Mouse (Mus musculus): ENCODE results near the gene Kcnk3.
A peak's percentile ranks its signal among the peaks of the same experiment; 100 is the strongest.

The Kcnk3 gene

GRCm38 (mm10) chr5:30587681-30588300, at the start of gene Kcnk3:
Kcnk3 (plus strand) TSS chr5:30588170.
- DNase-seq: peak; percentile 90 to 91

GRCm38 (mm10) chr5:30545698-30546097, 42.3 kb upstream of the Kcnk3 start, which contains the start of gene Cib4:
Cib4 (minus strand) TSS chr5:30545836.
- DNase-seq: no peak

GRCm38 (mm10) chr5:30548681-30549080, 39.3 kb upstream of the Kcnk3 start:
- DNase-seq: no peak

DNA sequence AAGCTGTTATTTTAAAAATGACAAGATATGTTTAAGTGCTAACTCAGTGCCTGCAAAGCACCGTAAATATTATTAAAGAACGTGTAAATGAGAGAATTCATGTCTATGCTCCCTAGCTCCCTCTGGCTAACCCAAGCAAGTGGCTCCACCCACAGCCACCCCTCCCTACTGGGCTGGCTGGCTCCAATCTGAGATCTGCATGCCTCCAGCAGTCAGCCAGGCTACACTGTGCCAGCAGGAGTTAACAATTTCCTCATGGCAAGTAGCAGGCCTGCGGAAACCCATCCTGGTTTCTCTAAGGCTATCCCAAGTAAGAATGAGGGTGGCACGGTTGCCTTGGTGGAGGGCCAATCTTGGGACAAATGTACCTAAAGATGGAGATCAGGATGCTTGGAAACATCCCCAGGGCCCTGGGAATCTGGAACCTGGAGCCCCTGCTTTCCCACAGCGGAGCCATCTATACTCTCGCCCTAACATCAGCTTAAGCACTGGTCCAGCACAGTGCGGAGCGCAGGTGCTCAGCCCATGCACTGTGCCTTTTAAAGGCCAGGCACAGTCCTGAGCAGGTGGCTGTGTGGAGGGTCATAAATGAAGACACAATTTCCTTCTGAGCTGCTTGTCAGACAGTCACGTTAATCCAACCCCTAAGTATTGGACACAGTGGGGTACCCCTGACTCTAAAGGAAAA, 37.5 kb upstream of the Kcnk3 start:
- DNase-seq: peak; percentile 35 to 45

DNA sequence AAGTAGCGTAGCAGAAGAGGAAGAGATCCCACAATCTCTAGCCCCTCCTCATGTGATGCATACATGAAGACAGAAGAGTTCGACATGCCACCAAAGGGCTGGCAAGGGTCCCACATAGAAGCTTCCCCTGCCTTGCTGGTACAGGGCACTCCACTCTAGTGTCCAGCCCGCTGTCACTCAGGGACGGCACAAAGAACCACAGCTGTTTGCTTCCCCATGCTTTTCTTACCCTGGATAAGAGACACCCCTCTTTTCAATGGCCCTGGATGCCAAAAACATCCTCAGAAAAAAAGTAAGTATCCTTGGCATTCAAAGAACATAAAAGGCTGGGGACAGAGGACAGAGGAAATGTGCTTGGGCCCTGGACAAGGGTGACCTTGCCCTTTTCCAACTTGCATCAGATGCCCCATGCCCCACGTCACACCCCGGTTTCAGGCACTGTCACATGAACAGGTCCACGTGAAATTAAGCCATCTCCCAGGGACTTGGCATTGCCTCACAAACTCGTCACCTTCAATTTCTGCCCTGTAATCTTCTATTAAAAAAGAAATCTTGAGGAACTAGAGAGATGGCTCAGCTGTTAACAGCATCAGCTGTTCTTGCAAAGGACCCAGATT, 36.8 kb upstream of the Kcnk3 start:
- no peak for DNase-seq

GRCm38 (mm10) chr5:30552006-30552405, 36.0 kb upstream of the Kcnk3 start:
- DNase-seq: no peak

GRCm38 (mm10) chr5:30553936-30554335, 34.0 kb upstream of the Kcnk3 start:
- no peak for DNase-seq

DNA sequence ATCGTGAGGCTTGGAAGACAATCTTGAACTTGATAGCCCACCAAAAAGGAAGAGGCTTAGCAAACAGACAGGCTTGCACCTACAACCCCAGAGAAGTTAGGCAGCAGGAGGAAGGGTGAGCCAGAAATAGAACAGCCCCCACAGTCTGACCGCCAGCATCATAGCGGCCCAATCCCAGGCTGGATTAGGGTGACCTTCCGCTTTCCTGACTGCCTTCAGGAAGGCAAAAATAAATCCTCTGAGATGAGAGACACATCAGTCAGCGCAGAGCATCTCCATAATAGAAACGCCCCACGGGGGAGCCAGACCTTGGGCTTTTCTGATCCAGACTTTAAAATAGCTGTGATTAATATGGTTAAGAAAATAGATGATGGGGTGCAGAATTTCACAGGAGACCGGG, 33.0 kb upstream of the Kcnk3 start:
- no peak for DNase-seq

DNA sequence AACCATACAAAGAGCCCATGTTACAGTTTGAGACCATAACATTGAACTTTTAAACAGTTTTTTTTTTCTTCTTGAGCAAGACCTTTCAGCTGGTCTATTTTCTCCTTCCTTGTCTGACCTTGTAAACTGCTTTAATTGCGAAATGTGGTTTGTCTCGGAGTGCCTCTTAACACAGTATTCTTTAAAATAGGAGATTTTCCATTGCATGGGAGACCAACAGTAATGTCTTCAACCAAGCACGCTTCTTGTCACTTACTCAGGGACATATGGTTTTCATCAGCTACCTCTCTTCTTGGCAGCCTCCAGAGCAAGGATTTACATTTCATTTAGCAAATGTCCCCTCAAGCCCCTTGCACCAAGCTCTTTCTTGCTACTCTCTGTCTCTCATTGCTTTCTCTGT, 31.7 kb upstream of the Kcnk3 start:
- DNase-seq: no peak

- no peak for DNase-seq
Measured at GRCm38 (mm10) chr5:30559421-30559820, 28.5 kb upstream of the Kcnk3 start.

DNA sequence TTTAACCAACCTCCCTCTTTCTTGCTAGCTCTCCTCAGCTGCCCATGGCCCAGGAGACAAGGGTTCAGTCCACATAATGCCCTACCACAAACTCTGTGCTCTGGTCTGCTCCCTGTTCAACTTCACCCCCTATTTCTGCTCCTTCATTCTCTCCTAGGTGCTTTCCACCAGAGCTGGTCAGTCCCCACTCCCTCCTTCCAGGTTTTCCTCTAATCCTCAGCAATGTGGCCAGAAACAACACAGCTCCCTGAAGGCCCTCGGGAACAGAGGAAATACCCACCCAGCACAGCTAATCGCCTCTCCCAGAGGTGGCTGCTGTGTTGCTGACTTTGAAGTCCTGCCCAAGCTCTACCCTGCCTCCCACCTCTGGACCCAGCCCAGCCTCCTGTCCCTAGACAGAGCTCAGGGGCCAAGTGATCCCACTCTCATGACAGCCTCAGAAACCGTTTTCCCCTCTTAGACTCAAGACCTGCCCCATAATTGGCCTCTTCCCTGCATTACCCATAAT, 27.9 kb upstream of the Kcnk3 start:
- DNase-seq: no peak

DNA sequence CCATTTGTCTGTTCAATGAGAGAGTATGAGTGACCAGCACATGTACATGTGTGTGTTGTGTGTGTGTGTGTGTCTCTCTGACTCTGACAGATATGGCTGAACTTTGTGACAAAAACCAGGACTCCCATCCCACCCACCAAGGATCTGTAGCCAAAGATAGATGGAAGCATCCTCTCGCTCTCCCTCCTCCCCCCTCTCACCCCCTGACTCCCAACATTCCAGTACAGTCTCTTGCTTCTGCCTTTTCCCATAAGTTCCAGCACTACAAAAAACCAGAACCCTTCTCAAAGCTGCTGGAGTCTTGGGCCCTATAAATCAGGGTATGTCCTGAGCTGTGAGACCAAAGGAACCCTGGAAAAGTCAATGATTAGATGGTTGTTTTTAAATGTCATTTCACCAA, 19.5 kb upstream of the Kcnk3 start:
- no peak for DNase-seq

DNA sequence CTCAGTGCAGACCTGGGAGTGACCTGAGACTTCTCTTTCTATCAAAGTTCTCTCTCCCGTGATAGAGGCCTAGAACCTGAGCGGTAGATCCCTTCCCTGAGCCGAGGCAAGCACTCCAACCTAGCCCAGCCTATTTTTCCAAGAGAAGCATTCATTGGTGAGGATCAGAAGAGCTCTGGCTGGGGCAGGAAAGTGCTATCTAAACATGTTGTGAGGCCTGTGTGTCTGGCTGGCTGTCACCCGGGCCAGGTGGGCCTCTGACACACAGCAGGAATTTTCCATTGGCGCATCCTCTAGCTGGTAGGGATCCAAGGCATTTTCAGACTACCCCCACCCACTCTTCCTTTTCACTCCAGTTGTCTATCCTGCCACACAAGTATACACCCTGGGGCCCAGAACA, 16.1 kb upstream of the Kcnk3 start:
- no peak for DNase-seq

DNA sequence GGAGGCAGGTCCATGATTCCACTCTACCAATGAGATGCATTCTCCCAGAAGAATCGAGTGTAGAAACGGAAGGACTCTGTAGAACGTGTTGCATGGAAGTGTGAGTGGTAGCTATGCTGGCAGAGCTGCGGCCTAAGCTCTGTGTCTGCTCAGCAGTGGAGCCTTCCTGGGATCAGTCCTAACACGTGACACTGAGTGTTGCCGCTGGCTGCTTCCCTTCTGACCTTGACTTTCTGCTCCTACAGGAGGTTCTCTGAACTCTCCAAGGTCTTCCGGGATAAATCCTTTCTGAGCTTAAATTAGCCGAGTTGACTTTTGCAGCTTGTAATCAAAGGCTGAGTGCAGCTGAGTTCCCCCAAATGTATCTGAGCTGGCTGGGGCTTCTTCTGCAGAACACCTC, 13.6 kb upstream of the Kcnk3 start:
- DNase-seq: no peak

DNA sequence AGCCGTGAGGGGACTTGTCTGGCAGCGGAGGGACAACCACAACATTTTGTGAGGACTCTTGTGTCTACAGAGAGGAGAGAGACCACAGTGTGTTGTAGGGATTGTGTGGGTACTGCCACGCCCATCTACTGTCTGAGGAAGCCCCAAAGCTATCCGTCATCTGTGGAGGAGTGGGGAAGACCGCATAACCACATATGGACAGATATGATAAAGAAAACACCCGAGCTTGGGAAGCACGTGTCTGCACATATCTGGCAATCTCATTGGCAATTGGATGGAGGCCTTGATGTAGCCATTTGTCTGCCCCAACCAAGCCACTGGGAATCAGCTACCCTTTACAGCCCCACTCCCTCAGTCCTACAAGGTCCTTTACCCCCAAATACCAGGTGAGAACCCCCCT, 11.7 kb upstream of the Kcnk3 start:
- DNase-seq: no peak

DNA sequence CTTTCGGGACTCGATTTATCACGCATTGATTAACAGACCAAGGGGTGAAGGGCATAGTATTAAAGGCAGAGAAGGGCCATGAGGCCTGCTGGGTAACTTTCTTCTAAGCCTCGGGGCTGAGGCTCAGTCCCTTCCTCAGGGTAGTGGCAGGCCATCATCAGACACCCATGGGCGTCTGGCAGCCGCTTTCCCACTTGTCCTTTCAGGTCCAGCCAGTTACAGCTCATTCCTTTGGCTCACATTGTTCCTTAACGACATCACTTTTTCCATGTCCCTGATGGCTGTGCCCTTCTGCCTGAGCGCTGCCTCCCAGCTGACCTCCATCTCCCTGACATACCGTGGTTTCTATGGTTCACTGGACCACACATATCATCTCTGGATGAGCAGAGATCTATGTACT, 10.7 kb upstream of the Kcnk3 start:
- DNase-seq: no peak

- DNase-seq: no peak
Measured at GRCm38 (mm10) chr5:30577654-30578310, 10.2 kb upstream of the Kcnk3 start.

- no peak for DNase-seq
Measured at GRCm38 (mm10) chr5:30578445-30579080, 9.4 kb upstream of the Kcnk3 start.

GRCm38 (mm10) chr5:30580725-30581124, 7.2 kb upstream of the Kcnk3 start:
- DNase-seq: no peak

GRCm38 (mm10) chr5:30582017-30582416, 6.0 kb upstream of the Kcnk3 start:
- no peak for DNase-seq

GRCm38 (mm10) chr5:30586616-30587015, 1.4 kb upstream of the Kcnk3 start:
- DNase-seq: no peak

DNA sequence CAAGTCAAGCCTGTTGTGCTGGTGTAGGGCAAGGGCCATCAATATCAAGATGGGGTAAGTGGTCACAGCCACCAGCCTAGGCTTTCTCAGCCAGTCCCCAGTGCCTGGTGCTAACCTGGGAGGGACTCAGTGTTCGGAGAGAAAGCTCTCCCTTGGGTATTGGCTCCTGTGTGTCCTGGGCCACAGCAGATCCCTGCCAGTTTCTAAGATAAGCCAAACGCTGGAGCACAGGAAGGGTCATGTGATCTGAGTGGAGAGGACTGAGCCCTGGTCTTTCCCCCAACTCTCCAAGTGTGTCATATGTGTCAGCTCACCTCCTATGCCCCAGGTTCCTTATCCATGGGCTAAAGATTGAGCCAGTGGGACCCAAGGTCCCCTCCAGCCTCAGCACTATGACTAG, 869 bp upstream of the Kcnk3 start:
- DNase-seq: no peak

All from kidney, postnatal 4 days (tissue).